In the genomic region with DNA sequence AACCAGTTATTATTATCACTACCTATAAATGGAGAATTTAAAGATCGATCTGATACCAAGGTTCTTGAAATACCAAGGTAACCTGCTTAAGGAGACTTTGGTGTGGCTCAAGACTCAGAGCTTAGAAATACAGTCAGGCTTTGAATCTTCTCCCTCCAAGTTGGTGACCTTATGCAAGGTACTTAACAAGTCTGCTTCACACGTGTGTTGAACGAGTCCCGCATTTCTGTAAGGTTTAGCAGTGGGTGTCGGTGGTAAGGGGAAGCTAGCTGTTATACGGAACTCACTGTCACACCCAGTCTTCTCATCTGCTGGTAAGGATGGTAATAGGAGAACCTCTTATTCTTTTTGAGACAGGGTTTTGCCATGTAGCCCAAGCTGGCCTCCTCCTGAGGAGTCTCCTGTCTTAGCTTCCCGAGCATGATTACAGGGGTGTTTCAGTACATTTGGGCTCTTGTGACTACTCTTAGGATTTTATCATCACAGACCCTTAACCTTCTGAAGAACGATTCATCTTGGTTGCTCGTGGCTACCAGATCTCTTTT, we compare ENCODE assay signal across 1 mouse cellular context.
TF ChIP-seq lines count a peak whose summit lies in the region.

No protein-coding gene starts in this region.

TF ChIP-seq in CH12.LX, 34 proteins besides CTCF, POLR2A, EP300 and RAD21:
- TF ChIP-seq MYC (IDR thresholded peaks at IDR 0.05; ENCODE audit: low read depth, low read length) (0 out of 2 replicates have a peak, but pooled peaks have one; percentile 82), BHLHE40 (IDR thresholded peaks at IDR 0.05; ENCODE audit: low read depth, low read length) (peak; percentile 71), ZKSCAN1 (IDR thresholded peaks at IDR 0.05; ENCODE audit: borderline replicate concordance, low read depth, low read length) (no peak), NELFE (IDR thresholded peaks at IDR 0.05; ENCODE audit: low read depth, low read length) (no peak), USF2 (conservative IDR thresholded peaks at IDR 0.05; ENCODE audit: low read depth, low read length) (no peak), ETS1 (conservative IDR thresholded peaks at IDR 0.05; ENCODE audit: low read depth, low read length) (no peak), TCF12 (IDR thresholded peaks at IDR 0.05; ENCODE audit: low read depth, low read length) (no peak), POLR2AphosphoS2 (IDR thresholded peaks at IDR 0.05; ENCODE audit: low read depth, low read length) (no peak; the same call in 1 of the 2 replicates), TBP (conservative IDR thresholded peaks at IDR 0.05; ENCODE audit: low read depth, low read length) (0 out of 2 replicates have a peak, but pooled peaks have one; percentile 20), UBTF (IDR thresholded peaks at IDR 0.05; ENCODE audit: low read depth, low read length) (0 out of 2 replicates have a peak, but pooled peaks have one; percentile 61), MXI1 (IDR thresholded peaks at IDR 0.05; ENCODE audit: low read depth, low read length) (peak; percentile 87), SIN3A (IDR thresholded peaks at IDR 0.05; ENCODE audit: low read length) (peak; percentile 77; the same call in 1 of the 2 replicates), MAX (IDR thresholded peaks at IDR 0.05; ENCODE audit: low read length) (peak; percentile 78), JUN (IDR thresholded peaks at IDR 0.05; ENCODE audit: insufficient read depth, low read depth, low read length) (no peak), CHD1 (IDR thresholded peaks at IDR 0.05; ENCODE audit: low read depth, low read length) (no peak), USF1 (IDR thresholded peaks at IDR 0.05; ENCODE audit: low read depth, low read length) (no peak)
TF ChIP-seq in CH12.LX: peak in this region for 7.
